Mouse (Mus musculus) embryonic facial prominence, embryonic 12.5 days (tissue): Measurements from ENCODE around the gene Gk5. TPM values are rescaled to one million over a fixed set of nuclear protein-coding genes. Genes with fewer than 3 reads are reported as not detected.
"Not testable (repeated sequence)": the region's sequence is repeated elsewhere in the genome, so short reads cannot be mapped to it uniquely, and the experiment has no call there.

Source experiments
- ATAC-seq: fragments of 200-750 bp; cut with Nextera tagmentation; 2 replicates; pipeline ENCODE4 v1.8.0; 2017; ENCODE audit not compliant: insufficient number of reproducible peaks, insufficient read depth, low FRiP score, low TSS enrichment
- H3K27ac ChIP-seq: fragments of 300-500 bp; sonication (generic); 2 replicates; pipeline ENCODE4 v1.5.1; 2016; ENCODE audit warnings: mild to moderate bottlenecking
- H3K27me3 ChIP-seq: fragments of 300-500 bp; sonication (generic); 2 replicates; pipeline ENCODE4 v1.6.1; 2016; ENCODE audit warnings: mild to moderate bottlenecking, moderate library complexity
- H3K36me3 ChIP-seq: fragments of 300-500 bp; sonication (generic); 2 replicates; pipeline ENCODE4 v1.6.1; 2016; ENCODE audit warnings: mild to moderate bottlenecking
- H3K4me1 ChIP-seq: fragments of 300-500 bp; sonication (generic); 2 replicates; pipeline ENCODE4 v1.6.1; 2016
- H3K4me2 ChIP-seq: fragments of 300-500 bp; sonication (generic); replicated peaks from 2 replicates; pipeline ENCODE4 v1.6.1; 2016; ENCODE audit warnings: mild to moderate bottlenecking, moderate library complexity
- H3K4me3 ChIP-seq: fragments of 300-500 bp; sonication (generic); 2 replicates; pipeline ENCODE4 v1.5.1; 2016; ENCODE audit warnings: mild to moderate bottlenecking
- H3K9ac ChIP-seq: fragments of 300-500 bp; sonication (generic); 2 replicates; pipeline ENCODE4 v1.6.1; 2016; ENCODE audit warnings: mild to moderate bottlenecking, moderate library complexity
- H3K9me3 ChIP-seq: fragments of 300-500 bp; sonication (generic); 2 replicates; pipeline ENCODE4 v1.6.1; 2016; ENCODE audit warnings: mild to moderate bottlenecking, moderate library complexity
- WGBS: fragments of 180-500 bp; shearing (Covaris S2); methylation state at CpG from one replicate; pipeline ENCODE4 v1.1.7; 2016; 5-methylcytosine and 5-hydroxymethylcytosine counted together
- polyA plus RNA-seq: library from polyadenylated mRNA; unstranded; fragments of >200 nt; fragmentation: Nextera tagmentation; extraction: Ambion mirVana; gene quantifications from 2 replicates; pipeline ENCODE4 v1.2.1, GENCODE M21; 2016

Gk5 gene
- polyA plus RNA-seq, 1 experiment from 2014 or later: 7.1 TPM

GRCm38 (mm10) chr9:96152801-96153200 lies 33.6 kb downstream of the Gk5 start:
- no peak for ATAC-seq
- Histone ChIP-seq H3K27me3 (no peaks in the 10 kb centered on the region), H3K27ac (no peak overlapping the region), H3K4me2 (no peak overlapping the region), H3K36me3 (0 out of 2 replicates have a peak, but pooled peaks cover under 1% of the 10 kb centered on the region), H3K9me3 (no peaks in the 10 kb centered on the region), H3K4me3 (no peak overlapping the region), H3K9ac (no peak overlapping the region), H3K4me1 (no peaks in the 10 kb centered on the region)
- WGBS: 91% methylated on average over 7 of the region's 7 CpGs

- no peak for ATAC-seq
- WGBS: 26% methylated on average over 4 of the region's 4 CpGs
- Histone ChIP-seq H3K36me3 (peaks cover 10% of the 10 kb centered on the region; the same call in 1 of the 2 replicates), H3K4me2 (no peak overlapping the region), H3K4me3 (no peak overlapping the region), H3K9me3 (no peaks in the 10 kb centered on the region), H3K27ac (0 out of 2 replicates have a peak overlapping the region, but pooled peaks have one; percentile 23), H3K27me3 (no peaks in the 10 kb centered on the region), H3K9ac (no peak overlapping the region), H3K4me1 (no peaks in the 10 kb centered on the region)
Measured at GRCm38 (mm10) chr9:96158431-96158830, 39.3 kb downstream of the Gk5 start.

DNA sequence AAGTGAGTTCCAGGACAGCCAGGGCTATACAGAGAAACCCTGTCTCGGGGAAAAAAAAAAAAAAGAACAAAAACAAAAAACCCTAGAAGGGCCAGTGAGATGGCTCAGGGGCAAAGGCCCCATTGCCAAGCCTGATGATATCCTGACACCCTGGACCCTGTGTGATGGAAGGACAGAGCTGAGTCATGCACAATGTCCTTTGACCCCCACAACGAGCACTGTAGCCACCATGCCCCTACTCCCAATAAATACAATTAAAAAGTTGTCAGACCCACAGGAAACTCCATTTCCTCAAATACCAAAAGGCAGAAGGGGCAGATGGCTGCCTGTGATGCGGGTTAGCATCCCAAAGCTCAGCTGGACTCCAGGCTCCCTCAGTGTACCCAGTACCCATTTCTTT lies 39.9 kb downstream of the Gk5 start:
- Histone ChIP-seq H3K4me1 (no peaks in the 10 kb centered on the region), H3K4me3 (no peak overlapping the region), H3K9ac (no peak overlapping the region), H3K36me3 (peaks cover 10% of the 10 kb centered on the region; the same call in 1 of the 2 replicates), H3K27me3 (no peaks in the 10 kb centered on the region), H3K4me2 (no peak overlapping the region), H3K9me3 (no peaks in the 10 kb centered on the region), H3K27ac (no peak overlapping the region)
- WGBS: 68% methylated on average over 3 of the region's 3 CpGs
- ATAC-seq: no peak

DNA sequence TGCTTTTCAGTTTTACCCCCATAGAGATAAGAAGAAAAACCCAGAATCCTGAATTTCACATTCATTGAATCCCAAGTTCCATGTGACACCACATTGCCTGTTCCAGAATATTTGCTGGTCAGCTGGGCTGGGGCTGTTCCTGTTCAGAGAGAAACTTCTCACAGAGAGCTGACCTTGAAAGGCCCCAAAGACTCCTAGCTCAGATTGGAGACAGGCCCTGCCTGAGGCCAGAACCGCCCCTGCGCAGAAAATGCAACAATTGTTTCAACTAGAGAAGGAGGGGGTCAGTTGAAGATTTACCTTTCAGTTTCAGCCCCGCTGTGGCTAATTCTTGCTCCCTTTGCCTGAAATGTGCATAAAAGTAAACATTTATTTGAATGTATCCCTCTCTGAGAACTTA lies 41.6 kb downstream of the Gk5 start:
- Histone ChIP-seq H3K27me3 (no peaks in the 10 kb centered on the region), H3K9me3 (no peaks in the 10 kb centered on the region), H3K4me2 (no peak overlapping the region), H3K4me1 (no peaks in the 10 kb centered on the region), H3K27ac (0 out of 2 replicates have a peak overlapping the region, but pooled peaks have one; percentile 18), H3K4me3 (no peak overlapping the region), H3K9ac (no peak overlapping the region), H3K36me3 (peaks cover 10% of the 10 kb centered on the region; the same call in 1 of the 2 replicates)
- no peak for ATAC-seq
- WGBS: 25% methylated on average over 3 of the region's 3 CpGs

DNA sequence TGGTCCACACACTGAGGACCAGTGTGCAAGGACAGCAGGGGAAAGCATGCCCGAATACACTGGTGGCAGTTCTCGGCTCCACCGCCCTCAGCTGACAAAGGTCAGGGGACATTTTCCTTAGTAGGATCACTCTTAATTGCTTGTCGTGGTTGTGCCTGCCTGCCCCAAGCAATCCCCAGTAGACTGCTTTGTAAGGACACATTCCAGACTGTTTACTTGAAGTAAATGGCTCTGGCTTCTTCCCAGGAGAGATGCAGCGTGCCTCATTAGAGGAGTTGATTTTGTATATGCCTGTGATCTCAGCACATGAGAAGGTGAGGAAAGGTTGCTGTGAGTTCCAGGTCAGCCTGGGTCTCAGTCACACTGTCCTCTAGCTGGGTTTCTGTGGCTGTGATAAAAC lies 43.3 kb downstream of the Gk5 start:
- Histone ChIP-seq H3K27ac (no peak overlapping the region), H3K4me3 (no peak overlapping the region), H3K4me2 (no peak overlapping the region), H3K27me3 (no peaks in the 10 kb centered on the region), H3K4me1 (no peaks in the 10 kb centered on the region), H3K36me3 (peaks cover 10% of the 10 kb centered on the region; the same call in 1 of the 2 replicates), H3K9ac (no peak overlapping the region), H3K9me3 (no peaks in the 10 kb centered on the region)
- 46% methylated on average over 5 of the region's 5 CpGs for WGBS
- no peak for ATAC-seq

DNA sequence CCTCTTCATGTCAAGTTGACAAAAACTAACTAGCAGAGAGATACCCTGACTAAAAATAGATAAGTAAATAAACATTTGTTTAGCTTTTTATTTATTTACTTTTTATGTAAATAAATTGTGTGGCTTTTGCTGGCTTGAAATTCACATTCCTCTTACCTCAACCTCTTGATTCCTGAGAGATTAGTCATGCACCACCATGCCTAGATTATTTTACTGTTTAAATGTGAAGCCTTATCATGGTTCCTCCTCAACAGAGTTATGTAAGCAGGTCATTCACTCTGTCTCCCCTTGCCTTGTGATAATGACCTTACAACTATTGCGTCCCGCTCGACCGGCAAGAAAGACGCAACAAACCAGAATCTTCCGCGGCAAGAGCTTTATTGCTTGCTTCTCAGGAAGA lies 44.3 kb downstream of the Gk5 start:
- Histone ChIP-seq H3K9ac (no peak overlapping the region), H3K27me3 (no peaks in the 10 kb centered on the region), H3K27ac (no peak overlapping the region), H3K36me3 (peaks cover 10% of the 10 kb centered on the region; the same call in 1 of the 2 replicates), H3K4me2 (no peak overlapping the region), H3K4me3 (no peak overlapping the region), H3K9me3 (no peaks in the 10 kb centered on the region), H3K4me1 (no peaks in the 10 kb centered on the region)
- 96% methylated on average over 7 of the region's 7 CpGs for WGBS
- ATAC-seq: no peak

DNA sequence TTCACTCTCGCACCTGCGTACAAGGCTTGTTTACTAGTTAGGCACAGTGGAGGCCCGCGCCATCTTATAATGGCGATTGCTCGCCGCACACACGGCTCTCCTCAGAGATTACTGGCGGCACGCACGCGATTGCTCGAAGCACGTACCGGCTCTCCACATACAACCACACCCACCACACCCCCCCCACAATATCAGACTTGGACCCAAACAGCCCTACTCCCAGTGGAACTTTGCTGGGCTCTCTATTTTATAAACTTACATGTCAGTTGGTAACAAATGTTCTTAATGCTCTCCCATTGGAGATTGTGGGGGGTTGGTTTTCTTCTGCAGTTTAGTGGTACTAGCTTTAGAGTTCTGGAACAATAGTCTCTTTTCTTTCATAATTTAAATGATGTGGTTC lies 44.8 kb downstream of the Gk5 start:
- not testable (repeated sequence) for ATAC-seq, H3K4me3 ChIP-seq, H3K27me3 ChIP-seq, H3K4me2 ChIP-seq, H3K36me3 ChIP-seq, H3K9ac ChIP-seq, H3K4me1 ChIP-seq, H3K9me3 ChIP-seq, H3K27ac ChIP-seq
- 94% methylated on average over 15 of the region's 15 CpGs for WGBS

- no peak overlapping the region for H3K4me3 ChIP-seq
- no peaks in the 10 kb centered on the region for H3K4me1 ChIP-seq
- H3K36me3 ChIP-seq: peaks cover 9% of the 10 kb centered on the region; the same call in 1 of the 2 replicates
- no peak overlapping the region for H3K27ac ChIP-seq
- no peaks in the 10 kb centered on the region for H3K27me3 ChIP-seq
- WGBS: 24% methylated on average over 5 of the region's 5 CpGs
- H3K9ac ChIP-seq: no peak overlapping the region
- H3K9me3 ChIP-seq: no peaks in the 10 kb centered on the region
- no peak overlapping the region for H3K4me2 ChIP-seq
- ATAC-seq: no peak
Measured at GRCm38 (mm10) chr9:96167168-96167585, 48.0 kb downstream of the Gk5 start.

DNA sequence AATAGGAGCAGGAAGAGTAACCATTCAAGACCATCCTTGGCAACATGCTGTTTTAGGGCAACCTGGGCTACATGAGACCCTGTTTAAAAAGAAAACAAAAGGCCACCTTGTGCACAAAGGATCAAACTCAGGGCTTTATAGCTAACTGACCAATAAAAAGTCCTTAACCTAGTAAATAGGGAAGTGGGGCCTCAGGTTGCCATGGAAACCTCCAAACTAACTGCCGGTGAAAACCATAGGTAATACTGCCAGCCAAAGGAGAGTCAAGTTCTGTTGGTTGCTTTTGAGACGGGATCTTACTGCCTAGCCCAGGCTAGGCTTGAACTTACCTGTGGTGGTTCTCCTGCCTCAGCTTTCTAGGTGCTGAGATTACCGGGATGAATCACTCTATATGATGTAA lies 51.4 kb downstream of the Gk5 start:
- Histone ChIP-seq H3K9ac (no peak overlapping the region), H3K36me3 (no peaks in the 10 kb centered on the region), H3K4me3 (no peak overlapping the region), H3K27me3 (no peaks in the 10 kb centered on the region), H3K4me1 (no peaks in the 10 kb centered on the region), H3K4me2 (no peak overlapping the region), H3K9me3 (no peaks in the 10 kb centered on the region), H3K27ac (no peak overlapping the region)
- 65% methylated on average over 3 of the region's 3 CpGs for WGBS
- no peak for ATAC-seq

DNA sequence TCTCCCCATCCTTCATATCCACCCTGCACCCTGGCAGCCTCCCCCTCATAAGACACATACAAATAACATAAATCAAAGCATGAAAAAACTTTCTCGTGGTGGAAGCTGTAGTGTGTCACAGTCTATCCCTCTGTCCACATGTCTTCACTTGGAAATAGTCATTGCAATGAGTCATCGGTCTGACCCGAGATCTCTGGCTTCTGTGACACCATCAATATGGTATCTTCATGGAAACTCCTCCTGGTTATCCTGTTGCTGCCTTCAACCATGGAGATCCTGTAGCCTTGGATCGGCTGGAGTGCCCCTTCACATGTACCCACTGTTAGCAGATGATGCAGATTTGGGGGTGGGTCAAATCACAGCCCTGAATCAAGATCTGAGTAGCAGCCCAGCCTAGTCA lies 65.7 kb downstream of the Gk5 start:
- no peak overlapping the region for H3K4me3 ChIP-seq
- no peaks in the 10 kb centered on the region for H3K36me3 ChIP-seq
- no peaks in the 10 kb centered on the region for H3K27me3 ChIP-seq
- ATAC-seq: no peak
- no peak overlapping the region for H3K4me2 ChIP-seq
- WGBS: 85% methylated on average over 4 of the region's 4 CpGs
- no peak overlapping the region for H3K27ac ChIP-seq
- no peak overlapping the region for H3K9ac ChIP-seq
- H3K9me3 ChIP-seq: no peaks in the 10 kb centered on the region
- no peaks in the 10 kb centered on the region for H3K4me1 ChIP-seq

GRCm38 (mm10) chr9:96186701-96187100 lies 67.5 kb downstream of the Gk5 start:
- Histone ChIP-seq H3K9ac (no peak overlapping the region), H3K4me2 (no peak overlapping the region), H3K4me1 (no peaks in the 10 kb centered on the region), H3K36me3 (no peaks in the 10 kb centered on the region), H3K27me3 (no peaks in the 10 kb centered on the region), H3K9me3 (no peaks in the 10 kb centered on the region), H3K4me3 (no peak overlapping the region), H3K27ac (no peak overlapping the region)
- ATAC-seq: no peak
- WGBS: 79% methylated on average over 7 of the region's 7 CpGs

- Histone ChIP-seq H3K4me2 (peak within 1 kb of the TSS; percentile 92), H3K4me3 (peak within 1 kb of the TSS; percentile 89), H3K9me3 (no peaks in the 10 kb centered on the region), H3K27me3 (no peaks in the 10 kb centered on the region), H3K9ac (peak within 1 kb of the TSS; percentile 86), H3K36me3 (no peaks in the 10 kb centered on the region), H3K27ac (peak within 1 kb of the TSS; percentile 79), H3K4me1 (peaks cover 12% of the 10 kb centered on the region)
- peak; percentile 96 for ATAC-seq
- WGBS: under 1% methylated on average over 61 of the region's 81 CpGs
Measured at GRCm38 (mm10) chr9:96195885-96196622, 76.9 kb downstream of the Gk5 start, which contains the start of gene Tfdp2. Gene Tfdp2, plus strand, starts transcription at chr9:96196275.
